Mouse (Mus musculus) spleen, embryonic (tissue): ENCODE results near the gene Tmf1.

Experiments
- CTCF ChIA-PET: fragments of 350-600 bp; sonication (Branson Sonifier 250); formaldehyde crosslinking; loops from one replicate; lab custom pipeline; 2022; lab: Charles Lee

The Tmf1 gene

GRCm38 (mm10) chr6:97114821-97115220 is 64.1 kb downstream of the Tmf1 start:
- CTCF ChIA-PET = interaction anchor here (0.7 kb wide), 1 partner anchor 10 kb away, joined by 4 read pairs; no protein-coding TSS in a partner anchor

- CTCF ChIA-PET = interaction anchor here (0.5 kb wide), 1 partner anchor 409 kb away, joined by 3 read pairs; no protein-coding TSS in a partner anchor
Measured at GRCm38 (mm10) chr6:97112177-97112576, 66.7 kb downstream of the Tmf1 start.

GRCm38 (mm10) chr6:97106777-97107176 is 72.1 kb downstream of the Tmf1 start:
- CTCF ChIA-PET = no interaction called here

- CTCF ChIA-PET = no interaction called here
Measured at GRCm38 (mm10) chr6:97106106-97106505, 72.8 kb downstream of the Tmf1 start.

- CTCF ChIA-PET = no interaction called here
Measured at GRCm38 (mm10) chr6:97104264-97104852, 74.6 kb downstream of the Tmf1 start.
